Mouse (Mus musculus) forebrain, embryonic 15.5 days (tissue): ENCODE results near the gene Vamp5. TPM values are rescaled to one million over a fixed set of nuclear protein-coding genes. Genes with fewer than 3 reads are reported as not detected.

ENCODE experiments used
- ATAC-seq: fragments of 200-750 bp; cut with Nextera tagmentation; replicated peaks from 2 replicates; pipeline ENCODE4 v1.8.0; 2017; ENCODE audit warnings: mild to moderate bottlenecking, moderate TSS enrichment, moderate library complexity
- H3K27ac ChIP-seq: fragments of 300-500 bp; sonication (generic); replicated peaks from 2 replicates; pipeline ENCODE4 v1.5.1; 2015; ENCODE audit warnings: mild to moderate bottlenecking, inconsistent platforms
- H3K27me3 ChIP-seq: fragments of 300-500 bp; sonication (generic); 2 replicates; pipeline ENCODE4 v1.6.1; 2015; ENCODE audit warnings: inconsistent platforms
- H3K36me3 ChIP-seq: fragments of 300-500 bp; sonication (generic); 2 replicates; pipeline ENCODE4 v1.6.1; 2015; ENCODE audit warnings: mild to moderate bottlenecking, inconsistent platforms
- H3K4me1 ChIP-seq: fragments of 300-500 bp; sonication (generic); 2 replicates; pipeline ENCODE4 v1.6.1; 2015; ENCODE audit warnings: inconsistent platforms
- H3K4me2 ChIP-seq: fragments of 300-500 bp; sonication (generic); replicated peaks from 2 replicates; pipeline ENCODE4 v1.6.1; 2015; ENCODE audit warnings: mild to moderate bottlenecking, inconsistent platforms
- H3K4me3 ChIP-seq: fragments of 300-500 bp; sonication (generic); 2 replicates; pipeline ENCODE4 v1.5.1; 2015; ENCODE audit warnings: mild to moderate bottlenecking, inconsistent platforms
- H3K9ac ChIP-seq: fragments of 300-500 bp; sonication (generic); replicated peaks from 2 replicates; pipeline ENCODE4 v1.6.1; 2015; ENCODE audit warnings: mild to moderate bottlenecking, inconsistent platforms
- H3K9me3 ChIP-seq: fragments of 300-500 bp; sonication (generic); 2 replicates; pipeline ENCODE4 v1.6.1; 2016; ENCODE audit warnings: inconsistent platforms
- WGBS: fragments of 180-500 bp; shearing (Covaris S2); methylation state at CpG from one replicate; pipeline ENCODE4 v1.1.7; 2015; ENCODE audit warnings: mixed read lengths; 5-methylcytosine and 5-hydroxymethylcytosine counted together
- polyA plus RNA-seq: library from polyadenylated mRNA; unstranded; fragments of >200 nt; fragmentation: Nextera tagmentation; extraction: Ambion mirVana; gene quantifications from 2 replicates; pipeline ENCODE4 v1.2.1, GENCODE M21; 2015

Vamp5 gene
- polyA plus RNA-seq, 1 experiment from 2014 or later: 9.4 TPM

DNA sequence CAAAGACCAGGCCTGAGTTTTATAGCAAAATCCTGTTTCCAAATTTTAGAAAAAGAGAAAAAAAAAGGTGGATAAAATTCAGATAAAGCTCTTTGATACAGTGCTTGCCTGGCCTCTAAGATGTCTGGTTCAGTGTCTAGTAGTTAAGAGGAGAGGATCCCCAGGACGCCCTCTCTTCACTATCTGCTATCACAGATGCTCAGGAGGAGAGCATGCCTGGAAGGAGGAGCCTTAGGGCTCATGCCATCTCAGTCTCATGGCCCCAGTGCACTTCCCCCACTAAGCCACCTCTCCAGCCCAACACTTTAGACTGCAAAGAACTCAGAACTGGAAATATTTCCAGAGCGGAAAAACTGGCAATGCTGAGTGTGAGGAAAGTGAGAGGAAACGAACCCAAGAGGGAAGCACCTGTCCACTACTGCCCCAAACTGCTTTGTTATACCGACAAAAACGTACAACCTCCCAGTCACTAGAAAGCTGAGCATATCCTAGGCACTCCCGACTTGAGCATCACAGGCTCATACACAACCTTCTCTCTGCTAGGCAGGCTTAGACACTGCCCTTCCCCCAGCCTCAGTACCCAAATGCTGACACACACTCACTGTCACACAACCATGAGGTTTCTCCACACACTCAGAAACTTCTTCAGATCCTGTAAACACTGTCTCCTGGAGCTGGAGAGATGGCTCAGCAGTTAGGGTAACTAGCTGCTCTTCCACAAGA, 56.3 kb downstream of the Vamp5 start:
- 91% methylated on average over 6 of the region's 6 CpGs for WGBS
- H3K4me1 ChIP-seq: no peaks in the 10 kb centered on the region
- H3K27me3 ChIP-seq: no peaks in the 10 kb centered on the region
- no peak overlapping the region for H3K4me3 ChIP-seq
- H3K9me3 ChIP-seq: no peaks in the 10 kb centered on the region
- H3K36me3 ChIP-seq: peaks cover 93% of the 10 kb centered on the region
- ATAC-seq: no peak
- H3K4me2 ChIP-seq: no peak overlapping the region
- no peak overlapping the region for H3K27ac ChIP-seq
- H3K9ac ChIP-seq: no peak overlapping the region

DNA sequence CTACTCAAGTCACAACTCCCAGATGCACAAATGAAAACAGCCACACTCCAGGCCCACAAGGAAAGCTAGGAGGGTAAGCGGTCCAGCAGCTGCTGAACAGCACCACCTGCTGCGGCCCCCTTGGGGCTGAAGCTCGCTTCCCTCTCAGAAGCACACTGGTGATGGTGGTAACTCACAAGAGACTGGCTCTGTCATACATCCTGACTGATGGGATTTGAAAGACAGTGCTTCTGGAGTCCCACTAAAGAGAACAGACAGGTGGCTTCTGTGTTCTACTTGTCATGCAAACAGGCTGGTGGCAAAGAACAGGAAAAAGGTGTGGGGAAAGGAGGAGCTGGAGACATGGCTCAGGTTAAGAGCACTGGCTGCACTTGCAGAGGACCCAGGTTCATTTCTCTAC, 57.3 kb downstream of the Vamp5 start:
- Histone ChIP-seq H3K9ac (no peak overlapping the region), H3K4me2 (no peak overlapping the region), H3K4me1 (no peaks in the 10 kb centered on the region), H3K27ac (no peak overlapping the region), H3K9me3 (no peaks in the 10 kb centered on the region), H3K27me3 (no peaks in the 10 kb centered on the region), H3K4me3 (no peak overlapping the region), H3K36me3 (peaks cover 93% of the 10 kb centered on the region)
- ATAC-seq: no peak
- WGBS: 91% methylated on average over 3 of the region's 3 CpGs

DNA sequence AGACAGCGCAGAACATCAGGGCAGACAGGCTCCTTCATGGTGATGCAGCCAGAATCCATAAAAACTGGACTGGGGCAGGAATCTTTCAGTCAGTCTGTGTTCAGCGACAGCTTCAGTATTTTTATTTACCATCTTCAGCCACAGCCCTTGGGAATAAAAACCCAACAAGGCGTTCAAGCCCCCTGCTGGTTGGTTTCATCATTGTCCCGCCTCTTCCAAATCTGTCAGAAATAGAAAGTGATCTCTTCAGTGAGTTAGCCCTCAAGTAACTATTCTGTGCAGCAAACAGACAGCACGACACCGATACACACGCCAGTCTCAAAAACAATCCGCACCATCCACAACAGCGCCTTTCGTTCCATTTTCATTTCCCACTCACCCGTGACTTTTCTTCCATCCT, 61.2 kb downstream of the Vamp5 start:
- H3K27me3 ChIP-seq: no peaks in the 10 kb centered on the region
- WGBS: 80% methylated on average over 11 of the region's 11 CpGs
- no peak overlapping the region for H3K4me3 ChIP-seq
- H3K36me3 ChIP-seq: peaks cover 65% of the 10 kb centered on the region
- ATAC-seq: no peak
- no peaks in the 10 kb centered on the region for H3K9me3 ChIP-seq
- no peaks in the 10 kb centered on the region for H3K4me1 ChIP-seq
- no peak overlapping the region for H3K4me2 ChIP-seq
- H3K27ac ChIP-seq: no peak overlapping the region
- no peak overlapping the region for H3K9ac ChIP-seq

Other genes with a start within 250 kb of the Vamp5 start
- 2.7 and 3.6 TPM in 2 replicates for gene Atoh8, start 144.9 kb downstream of the Vamp5 start, polyA plus RNA-seq
- gene Sftpb, start 75.9 kb downstream of the Vamp5 start, polyA plus RNA-seq: 0.15 TPM in 1 of 2 replicates, not detected in the other
- 52.9 and 53.4 TPM in 2 replicates for gene Usp39, start 35.3 kb downstream of the Vamp5 start, polyA plus RNA-seq
- gene 0610030E20Rik, start 33.2 kb downstream of the Vamp5 start, polyA plus RNA-seq: 22.5 and 22.7 TPM in 2 replicates
- gene Tmem150a, start 25.0 kb downstream of the Vamp5 start, polyA plus RNA-seq: 15.2 and 15.6 TPM in 2 replicates
- 126 and 130 TPM in 2 replicates for gene Rnf181, start 13.5 kb downstream of the Vamp5 start, polyA plus RNA-seq
- 14.5 and 15.0 TPM in 2 replicates for gene Vamp8, start 10.2 kb upstream of the Vamp5 start, polyA plus RNA-seq
- 14.0 and 16.5 TPM in 2 replicates for gene Ggcx, start 33.8 kb upstream of the Vamp5 start, polyA plus RNA-seq
- 359 and 376 TPM in 2 replicates for gene Mat2a, start 59.1 kb upstream of the Vamp5 start, polyA plus RNA-seq
- gene Sh2d6, start 141.2 kb upstream of the Vamp5 start, polyA plus RNA-seq: 0.37 and 0.55 TPM in 2 replicates
- gene Capg, start 163.9 kb upstream of the Vamp5 start, polyA plus RNA-seq: 3.5 and 4.8 TPM in 2 replicates
- gene Elmod3, start 217.9 kb upstream of the Vamp5 start, polyA plus RNA-seq: 15.6 and 16.0 TPM in 2 replicates
- 4.1 and 5.3 TPM in 2 replicates for gene Retsat, start 218.0 kb upstream of the Vamp5 start, polyA plus RNA-seq
- 31.5 and 33.5 TPM in 2 replicates for gene Tgoln1, start 236.5 kb upstream of the Vamp5 start, polyA plus RNA-seq